Mouse (Mus musculus) cerebellum, adult 18-20 months (tissue): ENCODE data around the gene Zcchc24.
A peak's percentile ranks its signal among the peaks of the same experiment; 100 is the strongest.

Experiments used
- DNase-seq, 2 experiments: peaks; one replicate each; pipeline ENCODE4 v3.0.0; 2021

The Zcchc24 gene

GRCm38 (mm10) chr14:25713443-25713842 lies 55.4 kb downstream of the Zcchc24 start:
- DNase-seq, result no peak

- DNase-seq, result no peak
Observed at GRCm38 (mm10) chr14:25711602-25712001, 57.2 kb downstream of the Zcchc24 start.

GRCm38 (mm10) chr14:25711177-25711576 lies 57.7 kb downstream of the Zcchc24 start:
- DNase-seq, result no peak

GRCm38 (mm10) chr14:25710681-25711080 lies 58.2 kb downstream of the Zcchc24 start:
- DNase-seq, result no peak

- DNase-seq, result no peak
Observed at GRCm38 (mm10) chr14:25710073-25710472, 58.8 kb downstream of the Zcchc24 start.

- DNase-seq, result no peak
Observed at GRCm38 (mm10) chr14:25708917-25709316, 59.9 kb downstream of the Zcchc24 start.

GRCm38 (mm10) chr14:25708451-25708850 lies 60.4 kb downstream of the Zcchc24 start:
- no peak for DNase-seq

DNA sequence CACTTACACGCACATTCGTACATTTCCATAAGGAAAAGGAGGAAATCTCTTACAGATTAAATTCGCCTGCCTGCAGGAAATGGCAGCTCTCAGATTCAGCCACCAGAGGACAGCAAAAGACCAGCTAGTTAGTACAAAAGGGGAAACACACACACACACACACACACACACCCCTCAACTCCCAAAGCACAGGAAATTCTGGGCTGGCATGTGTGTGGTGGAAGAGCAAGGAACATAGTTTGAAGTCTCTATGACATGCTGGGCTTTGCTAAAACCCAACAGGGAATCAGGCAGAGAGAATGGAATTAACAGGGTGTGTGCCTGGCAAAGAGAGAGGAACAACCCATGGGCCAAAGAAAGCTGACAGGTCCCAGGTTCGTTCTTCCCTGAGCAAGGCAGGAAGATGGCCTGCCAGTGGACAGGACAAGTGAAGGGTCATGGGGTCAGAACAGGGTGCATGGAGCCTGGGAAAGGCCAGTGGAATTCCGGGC lies 61.1 kb downstream of the Zcchc24 start:
- DNase-seq, result no peak

- no peak for DNase-seq
Observed at GRCm38 (mm10) chr14:25701986-25702385, 66.9 kb downstream of the Zcchc24 start.

- DNase-seq, result no peak
Observed at GRCm38 (mm10) chr14:25696356-25696755, 72.5 kb downstream of the Zcchc24 start.

DNA sequence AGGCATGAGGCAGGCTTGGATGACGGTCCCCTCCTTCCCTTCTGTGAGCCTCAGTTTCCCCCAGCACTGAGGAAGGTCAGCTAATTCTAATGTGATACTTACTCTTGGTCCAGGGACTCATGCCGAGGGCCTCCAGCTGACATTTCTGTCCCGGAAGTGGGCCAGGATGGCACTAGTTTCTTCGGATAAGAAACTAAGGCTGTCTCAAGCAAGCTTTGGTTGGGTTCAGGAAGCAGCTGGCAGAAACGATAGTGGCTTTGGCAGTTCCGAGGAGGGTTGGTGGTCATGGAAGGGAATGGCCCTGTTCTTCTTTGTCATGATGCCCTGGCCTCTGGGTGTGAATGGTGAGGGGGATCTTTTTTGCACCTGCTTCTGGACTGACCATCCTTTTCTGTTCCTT lies 73.8 kb downstream of the Zcchc24 start:
- no peak for DNase-seq

DNA sequence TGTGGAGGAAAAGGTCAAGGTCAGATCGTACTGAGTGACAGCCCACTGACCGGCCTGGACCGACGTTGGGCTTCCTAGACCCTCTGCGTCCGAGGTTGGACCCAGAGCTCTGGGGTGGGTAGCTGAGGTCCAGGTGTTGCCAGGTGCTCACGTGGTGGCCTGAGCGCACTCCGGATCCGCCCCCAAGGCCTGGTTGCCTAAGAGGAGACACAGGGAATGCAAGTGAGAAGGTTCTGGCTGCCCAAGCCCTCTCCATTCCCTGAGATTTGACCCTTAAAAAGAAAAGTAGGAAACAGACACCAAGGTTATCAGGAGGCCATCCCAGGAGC lies 74.3 kb downstream of the Zcchc24 start:
- DNase-seq, result peak; percentile 34 to 39

DNA sequence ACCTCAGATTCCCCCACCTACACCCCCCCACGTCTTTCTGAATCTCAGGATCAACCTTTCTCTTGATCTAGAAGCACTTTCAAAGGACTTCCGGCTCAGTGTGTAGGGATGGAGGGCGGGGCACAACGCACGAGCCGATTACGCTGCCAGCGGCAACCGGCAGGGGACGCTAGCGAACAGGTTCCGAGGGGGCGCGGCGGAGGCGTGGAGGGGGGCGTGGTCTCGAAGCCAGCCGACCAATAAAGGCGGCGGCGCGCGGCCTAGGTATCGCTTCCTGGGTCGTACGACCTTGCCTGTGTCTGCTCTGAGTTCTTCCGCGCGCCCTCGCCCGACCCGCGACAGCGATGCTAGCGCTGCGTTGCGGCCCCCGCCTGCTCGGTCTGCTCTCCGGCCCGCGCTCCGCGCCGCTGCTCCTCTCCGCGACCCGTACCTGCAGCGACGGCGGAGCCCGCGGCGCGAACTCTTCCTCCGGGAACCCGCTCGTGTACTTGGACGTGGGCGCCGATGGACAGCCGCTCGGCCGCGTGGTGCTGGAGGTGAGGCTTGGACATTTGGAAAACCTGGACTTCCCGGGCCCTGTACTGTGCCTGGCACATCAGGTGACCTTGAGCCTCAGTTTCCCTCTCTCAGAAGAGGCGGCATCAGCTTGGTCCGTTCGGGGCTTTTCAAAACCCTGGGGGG lies 74.8 kb downstream of the Zcchc24 start, which contains the start of gene Ppif:
Gene Ppif (plus strand): TSS at position 267 of the 681 bp plus-strand sequence.
- DNase-seq, result peak; percentile 93 to 99

- peak; percentile 17 to 35 for DNase-seq
Observed at GRCm38 (mm10) chr14:25693271-25693887, 75.5 kb downstream of the Zcchc24 start.

DNA sequence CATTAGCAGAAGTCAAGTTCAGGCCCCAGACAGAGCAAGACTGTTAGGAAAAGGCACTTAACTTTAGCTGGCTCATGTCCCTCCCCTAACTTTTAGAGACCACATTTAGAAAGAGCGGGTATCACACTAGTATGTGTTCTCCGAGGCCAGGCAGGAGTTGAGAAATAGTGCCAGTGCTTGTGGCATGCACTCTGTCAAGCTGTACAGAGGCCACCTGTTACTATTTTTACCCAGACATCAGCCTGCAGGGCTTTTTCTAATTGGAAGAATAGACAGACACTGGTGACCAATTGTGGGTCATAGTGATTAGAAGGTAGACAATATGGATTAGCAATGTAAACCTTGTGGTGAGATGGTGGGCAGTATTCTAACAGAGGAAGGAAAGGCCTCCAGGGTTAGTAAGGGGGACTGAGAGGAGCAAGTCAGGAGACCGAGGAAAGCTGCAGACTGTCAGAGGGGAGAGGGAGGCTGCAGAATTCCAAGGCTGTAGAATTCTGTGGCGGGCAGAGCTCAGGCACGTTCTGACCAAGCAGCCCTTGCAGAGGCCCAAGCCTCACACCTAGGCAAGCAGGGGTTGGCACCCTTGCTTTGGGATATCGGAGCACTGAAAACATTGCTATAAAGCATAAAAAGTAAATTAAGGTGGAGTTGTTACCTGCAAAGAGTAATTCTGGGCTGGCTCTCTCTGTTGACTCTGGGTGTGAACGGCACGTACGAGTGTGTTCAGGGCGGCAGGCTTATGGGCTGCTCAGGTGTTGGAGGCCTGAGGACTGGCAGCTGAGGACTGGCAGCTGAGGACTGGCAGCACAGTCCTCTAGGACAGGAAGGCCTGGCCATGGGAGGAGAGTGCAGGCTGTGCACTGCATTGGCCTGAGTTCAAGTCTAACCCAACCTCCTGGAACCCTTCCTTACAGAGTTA lies 81.6 kb downstream of the Zcchc24 start:
- no peak for DNase-seq

GRCm38 (mm10) chr14:25686216-25686945 lies 82.5 kb downstream of the Zcchc24 start:
- no peak for DNase-seq

- DNase-seq, result no peak
Observed at GRCm38 (mm10) chr14:25682020-25682419, 86.8 kb downstream of the Zcchc24 start.

GRCm38 (mm10) chr14:25679625-25680024 lies 89.2 kb downstream of the Zcchc24 start:
- DNase-seq, result no peak

GRCm38 (mm10) chr14:25667587-25667986 lies 101.3 kb downstream of the Zcchc24 start:
- no peak for DNase-seq

- DNase-seq, result no peak
Observed at GRCm38 (mm10) chr14:25666668-25667376, 102.0 kb downstream of the Zcchc24 start.

GRCm38 (mm10) chr14:25665314-25665970 lies 103.4 kb downstream of the Zcchc24 start:
- DNase-seq, result no peak
